Mouse (Mus musculus) natural killer cell, adult 2 months (primary cell): ENCODE measurements around the gene Lenep.
"Not testable (repeated sequence)": the region's sequence is repeated elsewhere in the genome, so short reads cannot be mapped to it uniquely, and the experiment has no call there.

Experiments
- DNase-seq, 2 experiments: peaks; one replicate each; pipeline ENCODE4 v3.0.0; 2022; ENCODE audit warnings: low spot score in 2 of 2

Lenep gene

GRCm38 (mm10) chr3:89402693-89403092, at the start of gene Lenep:
TSS of gene Lenep (minus strand) at chr3:89402793.
- DNase-seq, result no peak

- DNase-seq, result no peak
These were observed 49.3 kb upstream of the Lenep start for GRCm38 (mm10) chr3:89451916-89452315.

- DNase-seq, result peak; percentile 58 to 73
These were observed 46.9 kb upstream of the Lenep start for GRCm38 (mm10) chr3:89449541-89449940.

GRCm38 (mm10) chr3:89448720-89449537, 46.3 kb upstream of the Lenep start:
- peak in 1 of 2 experiments; percentile 26 for DNase-seq

GRCm38 (mm10) chr3:89440691-89441090, 38.1 kb upstream of the Lenep start:
- DNase-seq, result no peak

GRCm38 (mm10) chr3:89437269-89437668, 34.7 kb upstream of the Lenep start:
- DNase-seq, result peak; percentile 78 to 81

- peak; percentile 61 to 65 for DNase-seq
These were observed 33.9 kb upstream of the Lenep start, which contains the start of gene Pbxip1 for GRCm38 (mm10) chr3:89436176-89437113. TSS of gene Pbxip1 (plus strand) at chr3:89436706.

GRCm38 (mm10) chr3:89435041-89435440, 32.4 kb upstream of the Lenep start:
- DNase-seq, result no peak

- DNase-seq, result no peak
These were observed 31.9 kb upstream of the Lenep start for GRCm38 (mm10) chr3:89434532-89434931.

GRCm38 (mm10) chr3:89432606-89433005, 30.0 kb upstream of the Lenep start:
- no peak for DNase-seq

- peak; percentile 76 to 87 for DNase-seq
These were observed 27.9 kb upstream of the Lenep start, which contains the start of gene Pygo2 for GRCm38 (mm10) chr3:89430171-89431159. TSS of gene Pygo2 (plus strand) at chr3:89430214.

- DNase-seq, result not testable (repeated sequence)
These were observed 26.4 kb upstream of the Lenep start for GRCm38 (mm10) chr3:89429021-89429420.

GRCm38 (mm10) chr3:89425876-89426275, 23.3 kb upstream of the Lenep start:
- no peak for DNase-seq

GRCm38 (mm10) chr3:89425141-89425525, 22.5 kb upstream of the Lenep start:
- no peak for DNase-seq

- no peak for DNase-seq
These were observed 22.0 kb upstream of the Lenep start for GRCm38 (mm10) chr3:89424416-89425140.

- no peak for DNase-seq
These were observed 20.1 kb upstream of the Lenep start for GRCm38 (mm10) chr3:89422556-89423205.

GRCm38 (mm10) chr3:89421810-89422473, 19.3 kb upstream of the Lenep start:
- no peak for DNase-seq

GRCm38 (mm10) chr3:89421002-89421774, 18.6 kb upstream of the Lenep start:
- peak in 1 of 2 experiments; percentile 21 for DNase-seq

GRCm38 (mm10) chr3:89420421-89420820, 17.8 kb upstream of the Lenep start:
- no peak for DNase-seq
